Mouse (Mus musculus): ENCODE measurements around the gene Med24.
"Not testable (repeated sequence)": the region's sequence is repeated elsewhere in the genome, so short reads cannot be mapped to it uniquely, and the experiment has no call there.

Med24 gene

GRCm38 (mm10) chr11:98693201-98693600, 36.0 kb downstream of the Med24 start:
- no peak for DNase-seq (ENCODE audit: low spot score in 2 of 2)

- DNase-seq (ENCODE audit: low spot score in 2 of 2), result no peak
Observed at GRCm38 (mm10) chr11:98688009-98688408, 41.2 kb downstream of the Med24 start.

DNA sequence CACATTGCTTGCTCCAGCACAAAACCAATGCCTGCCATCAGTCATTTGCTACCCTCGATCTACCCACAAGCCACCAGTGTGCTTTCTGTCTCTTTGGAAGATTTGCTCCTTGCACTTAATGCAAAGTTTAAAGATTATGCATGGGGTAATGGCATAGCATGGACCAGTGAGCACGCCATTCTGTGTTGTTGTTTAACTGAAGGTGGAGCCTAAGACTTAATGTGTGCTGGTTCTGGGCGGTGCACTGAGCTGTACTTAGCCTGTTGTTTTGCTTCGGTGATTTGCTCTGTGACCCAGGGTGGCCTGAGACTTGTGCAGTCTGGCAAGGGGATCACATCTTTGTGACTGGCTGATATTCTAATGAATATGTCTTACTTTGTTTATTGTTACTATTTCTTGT, 42.3 kb downstream of the Med24 start:
- no peak for DNase-seq (ENCODE audit: low spot score in 2 of 2)

- DNase-seq (ENCODE audit: low spot score in 2 of 2), result no peak
Observed at GRCm38 (mm10) chr11:98685642-98686041, 43.6 kb downstream of the Med24 start.

GRCm38 (mm10) chr11:98682811-98683210, 46.4 kb downstream of the Med24 start:
- no peak for DNase-seq (ENCODE audit: low spot score in 2 of 2)

DNA sequence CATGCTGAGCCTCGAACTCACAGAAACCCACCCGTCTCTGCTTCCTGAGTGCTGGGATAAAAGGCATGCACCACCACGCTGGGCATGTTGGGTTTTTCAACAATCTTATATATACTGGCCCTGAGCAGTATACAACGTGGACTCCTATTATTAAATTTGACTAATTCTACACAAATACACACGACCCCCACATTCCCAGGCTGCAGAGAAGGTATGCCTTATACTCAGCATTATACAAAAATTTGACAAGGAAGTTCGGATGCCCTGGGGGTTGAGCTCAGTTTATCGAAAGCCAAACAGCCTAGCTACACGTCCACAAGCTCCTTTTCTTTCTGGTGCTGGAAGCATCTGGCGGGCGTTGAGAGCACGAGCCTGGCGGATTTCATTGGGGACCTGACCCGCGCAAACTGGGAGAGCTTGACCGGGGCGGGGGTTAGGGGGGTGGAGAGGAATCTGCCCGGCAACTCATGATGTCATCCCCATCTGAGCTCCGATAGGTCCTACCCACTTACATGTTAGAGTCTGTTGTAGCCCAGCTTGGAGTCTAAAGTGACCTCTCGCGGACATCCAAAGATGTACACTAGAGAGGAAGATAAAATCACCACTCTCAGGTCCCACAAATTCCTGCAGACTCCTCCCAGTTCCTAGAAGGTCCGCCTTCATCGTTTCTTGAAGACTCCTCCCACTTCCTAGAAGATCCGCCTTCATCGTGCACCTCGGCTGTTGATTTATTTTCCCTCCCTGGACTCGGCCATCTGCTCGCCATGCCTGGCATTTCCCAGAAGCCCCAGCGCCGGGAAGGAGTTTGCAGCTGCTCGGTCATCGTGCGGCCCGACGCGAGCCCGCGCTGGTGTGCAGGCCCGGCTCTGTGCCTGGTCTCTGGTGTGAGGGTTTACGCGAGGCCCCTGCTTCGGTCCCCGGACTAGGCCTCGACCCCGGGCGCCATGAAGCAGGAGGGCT, 47.2 kb downstream of the Med24 start, which contains the start of gene Psmd3:
Psmd3 (plus strand) TSS at position 769 of the 960 bp plus-strand sequence.
- DNase-seq (ENCODE audit: low spot score in 2 of 2), result peak; percentile 94 to 96

DNA sequence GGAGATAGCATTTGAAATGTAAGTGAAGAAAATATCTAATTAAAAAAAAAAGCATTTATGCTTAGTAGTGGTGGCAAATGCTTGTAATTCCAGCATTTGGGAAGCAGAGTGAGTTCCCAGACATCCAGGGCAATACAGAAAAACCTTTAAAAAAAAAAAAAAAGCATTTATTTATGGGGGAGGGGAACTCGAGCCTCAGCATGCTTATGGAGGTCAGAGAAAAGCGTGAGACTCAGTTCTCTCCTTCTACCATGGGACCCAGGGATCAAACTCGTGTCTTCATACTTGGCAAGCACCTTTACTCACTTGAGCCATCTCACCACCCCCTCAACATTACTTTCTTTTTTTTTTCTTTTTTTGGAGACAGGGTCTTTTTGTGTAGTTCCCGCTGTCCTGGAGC, 48.0 kb downstream of the Med24 start:
- no peak for DNase-seq (ENCODE audit: low spot score in 2 of 2)

DNA sequence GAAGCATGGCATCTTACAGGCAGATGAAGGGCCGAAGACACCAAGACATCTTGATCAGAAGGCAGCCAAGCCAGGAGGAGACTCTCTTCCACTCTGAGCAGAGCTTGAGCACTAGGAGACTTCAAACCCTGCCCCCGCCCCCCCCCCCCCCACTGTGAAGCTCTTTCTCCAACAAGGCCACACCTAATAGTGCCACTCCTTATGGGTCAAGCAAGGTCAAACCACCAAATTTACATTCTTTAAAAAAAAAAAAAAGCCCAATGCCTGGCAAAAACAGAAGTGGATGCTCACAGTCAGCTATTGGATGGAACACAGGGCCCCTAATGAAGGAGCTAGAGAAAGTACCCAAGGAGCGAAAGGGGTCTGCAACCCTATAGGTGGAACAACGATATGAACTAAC, 48.6 kb downstream of the Med24 start:
- not testable (repeated sequence) for DNase-seq (ENCODE audit: low spot score in 2 of 2)

GRCm38 (mm10) chr11:98680023-98680422, 49.2 kb downstream of the Med24 start:
- no peak for DNase-seq (ENCODE audit: low spot score in 2 of 2)

DNA sequence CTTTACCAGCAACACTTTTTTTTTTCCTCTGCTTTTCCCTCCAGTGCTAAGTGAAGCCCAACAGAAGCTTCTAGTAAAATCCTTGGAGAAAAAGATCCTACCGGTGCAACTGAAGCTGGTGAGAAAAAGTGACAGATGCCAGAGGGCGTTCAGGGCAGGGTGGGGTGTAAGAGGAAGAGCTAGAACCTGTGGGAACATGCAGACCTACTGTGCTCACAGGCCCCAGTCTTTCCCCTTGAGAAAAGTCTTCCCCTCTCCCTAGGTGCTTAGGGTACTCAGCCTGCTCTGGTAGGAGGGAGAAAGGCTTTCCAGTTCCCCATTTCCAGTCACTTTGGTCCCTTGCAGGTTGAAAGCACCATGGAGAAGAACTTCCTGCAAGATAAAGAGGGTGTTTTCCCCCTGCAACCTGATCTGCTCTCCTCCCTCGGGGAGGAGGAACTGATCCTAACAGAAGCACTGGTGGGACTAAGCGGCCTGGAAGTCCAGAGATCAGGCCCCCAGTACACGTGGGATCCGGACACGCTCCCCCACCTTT, 53.3 kb downstream of the Med24 start:
- DNase-seq (ENCODE audit: low spot score in 2 of 2), result no peak

DNA sequence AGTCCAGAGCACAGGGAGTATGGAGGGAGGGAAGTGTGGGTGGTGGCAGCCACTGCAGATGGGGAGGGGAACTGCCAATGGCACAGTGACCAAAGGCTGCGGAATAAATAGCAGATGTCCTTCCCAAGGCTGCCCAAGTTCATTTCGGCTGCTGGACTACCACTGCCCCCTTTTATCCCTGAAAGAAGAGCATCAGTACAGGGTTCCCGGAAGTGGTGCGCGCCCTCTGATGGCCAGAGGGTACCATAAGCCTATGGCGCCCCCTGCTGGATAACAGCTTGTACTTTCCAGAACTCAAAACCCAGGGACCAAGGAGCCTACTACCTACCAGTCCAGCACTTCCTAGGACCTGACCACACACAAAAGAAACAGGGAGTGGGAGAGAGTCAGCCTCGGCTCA, 56.1 kb downstream of the Med24 start:
- peak; percentile 46 to 58 for DNase-seq (ENCODE audit: low spot score in 2 of 2)

DNA sequence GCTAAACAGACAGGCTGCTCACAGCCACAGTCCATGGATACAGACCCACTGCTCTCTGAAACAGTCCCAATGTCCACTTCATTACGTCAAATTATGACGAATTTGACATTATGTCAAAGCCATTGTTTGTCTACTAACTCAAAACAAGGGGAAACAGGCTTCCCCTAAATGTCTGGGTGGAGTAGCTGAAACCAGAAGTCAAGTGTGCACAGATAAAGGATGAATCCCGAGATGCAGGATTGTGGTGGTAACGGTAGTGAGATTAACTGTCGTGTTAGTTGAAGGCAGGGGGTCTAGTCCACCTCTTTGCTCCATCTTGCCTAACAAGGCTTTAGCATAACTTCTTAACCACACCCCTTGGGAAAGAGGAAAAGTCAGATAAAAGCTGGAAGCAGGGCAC, 56.8 kb downstream of the Med24 start:
- no peak for DNase-seq (ENCODE audit: low spot score in 2 of 2)

DNA sequence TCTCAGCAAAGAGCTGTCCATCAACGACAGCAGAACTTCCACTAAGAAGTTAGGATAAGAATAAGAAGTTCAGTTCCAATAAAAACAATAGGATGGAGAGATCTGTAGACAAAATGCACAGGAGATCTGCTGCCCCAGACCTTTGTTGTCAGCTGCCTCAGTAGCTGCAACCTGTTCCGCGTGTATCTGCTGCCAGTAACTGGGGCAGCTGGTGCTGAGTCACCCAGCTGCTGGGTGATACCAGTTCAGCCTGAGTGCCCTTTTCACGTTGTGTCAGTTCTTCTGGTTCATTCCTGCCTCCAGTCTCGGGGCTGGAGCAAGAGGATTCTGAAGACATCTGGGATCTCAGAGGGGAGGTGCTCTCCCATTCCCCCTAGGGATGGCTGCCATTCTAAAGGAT, 57.4 kb downstream of the Med24 start:
- no peak for DNase-seq (ENCODE audit: low spot score in 2 of 2)

DNA sequence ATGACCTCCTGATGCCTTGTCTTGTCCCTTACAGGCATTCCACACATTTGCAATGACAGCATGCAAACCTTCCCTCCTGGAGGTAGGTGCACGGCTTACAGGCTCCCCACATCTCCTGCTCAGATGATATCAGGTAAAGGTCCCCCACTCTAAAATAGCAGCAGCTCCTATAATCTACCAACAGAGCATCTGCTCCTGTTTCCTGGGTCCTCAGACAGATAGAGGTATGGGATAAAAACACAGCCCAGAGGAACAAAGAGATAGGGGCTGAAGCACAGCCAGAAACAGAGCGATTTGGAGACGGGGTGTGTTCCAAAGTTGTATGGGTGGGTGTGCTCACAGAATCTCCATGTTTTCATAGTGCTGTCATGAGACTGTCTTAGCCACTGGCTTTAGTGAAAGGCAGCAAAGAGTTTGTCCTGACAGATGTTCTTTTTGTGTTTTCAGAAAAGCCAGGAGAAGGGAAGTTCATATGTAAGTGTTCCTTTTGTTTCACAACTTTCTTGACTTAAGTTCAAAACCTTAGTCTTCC, 57.9 kb downstream of the Med24 start:
- no peak for DNase-seq (ENCODE audit: low spot score in 2 of 2)

GRCm38 (mm10) chr11:98668984-98669383, 60.3 kb downstream of the Med24 start:
- no peak for DNase-seq (ENCODE audit: low spot score in 2 of 2)

DNA sequence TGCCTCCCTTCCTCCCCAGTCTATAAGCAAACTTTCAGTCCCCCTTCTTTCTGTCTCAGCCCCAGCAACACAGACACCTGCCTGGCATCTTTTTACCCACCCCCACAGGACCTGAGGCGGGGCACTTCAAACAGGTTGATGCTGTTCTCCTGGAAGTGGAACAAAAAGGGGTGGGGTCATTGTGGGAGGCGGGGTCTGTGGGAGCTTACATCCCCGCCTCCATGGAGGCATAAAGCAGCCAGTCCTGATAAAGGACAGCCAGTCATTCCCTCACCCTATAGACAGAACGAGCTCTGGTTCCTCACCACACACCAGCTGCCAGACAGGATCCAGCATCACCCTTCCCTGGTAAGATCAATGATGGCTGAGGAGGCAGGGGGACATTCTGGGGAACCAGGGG, 65.1 kb downstream of the Med24 start, which contains the start of gene Gsdma:
Gsdma (plus strand) TSS at position 261 of the 400 bp plus-strand sequence.
- no peak for DNase-seq (ENCODE audit: low spot score in 2 of 2)

DNA sequence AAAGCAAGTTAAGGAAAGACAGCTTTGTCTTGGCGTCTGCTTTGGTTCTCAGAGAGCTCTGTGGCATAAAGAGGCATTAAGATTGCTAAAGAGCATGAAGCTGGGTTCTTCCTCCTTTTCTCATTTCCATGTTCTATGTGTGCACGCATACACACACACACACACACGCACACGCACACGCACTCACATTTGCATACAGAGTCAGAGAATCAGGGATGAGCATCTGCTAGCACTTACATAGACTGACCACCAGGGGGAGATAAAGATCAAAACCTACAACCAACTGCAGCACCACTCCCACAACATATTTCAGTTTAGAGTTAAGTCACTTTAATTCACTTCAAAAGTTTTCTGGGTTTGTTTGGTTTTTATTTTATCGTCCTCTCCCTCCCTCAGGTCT, 68.7 kb downstream of the Med24 start:
- peak; percentile 33 to 54 for DNase-seq (ENCODE audit: low spot score in 2 of 2)

- peak; percentile 40 to 44 for DNase-seq (ENCODE audit: low spot score in 2 of 2)
Observed at GRCm38 (mm10) chr11:98655076-98655475, 74.2 kb downstream of the Med24 start.
